Mouse (Mus musculus): ENCODE measurements around the gene Pxdn. TPM values are rescaled to one million over a fixed set of nuclear protein-coding genes. Genes with fewer than 3 reads are reported as not detected.

Pxdn gene
- total RNA-seq (2021), result 10 to 100 TPM; 46.3 to 49.9 TPM

DNA sequence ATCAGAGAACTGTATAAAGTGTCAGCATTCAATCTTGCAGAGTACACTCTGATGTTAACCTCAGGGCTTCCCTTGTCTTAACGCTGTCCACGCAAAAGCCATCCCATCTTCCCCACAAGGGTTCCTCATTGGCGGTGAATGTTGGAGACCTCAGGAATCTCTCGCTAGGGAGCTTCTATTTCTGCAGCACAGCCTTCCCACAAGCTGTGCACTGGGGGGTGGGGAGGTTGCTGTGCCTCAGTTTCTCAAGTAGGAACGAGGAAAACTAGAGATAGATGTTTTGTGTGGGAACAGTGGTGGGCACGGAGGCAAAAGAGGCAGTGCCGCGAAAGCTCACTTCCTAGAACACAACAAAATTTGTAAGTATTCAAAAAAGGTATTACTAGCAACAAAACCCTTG lies at the start of gene Pxdn:
Gene Pxdn (plus strand): TSS at position 301 of the 400 bp plus-strand sequence.
- no peak for DNase-seq (ENCODE audit: extremely low spot score in 1 of 2, low spot score in 2 of 2)
- intact Hi-C loops (cut with DNase I), result no loop called here

DNA sequence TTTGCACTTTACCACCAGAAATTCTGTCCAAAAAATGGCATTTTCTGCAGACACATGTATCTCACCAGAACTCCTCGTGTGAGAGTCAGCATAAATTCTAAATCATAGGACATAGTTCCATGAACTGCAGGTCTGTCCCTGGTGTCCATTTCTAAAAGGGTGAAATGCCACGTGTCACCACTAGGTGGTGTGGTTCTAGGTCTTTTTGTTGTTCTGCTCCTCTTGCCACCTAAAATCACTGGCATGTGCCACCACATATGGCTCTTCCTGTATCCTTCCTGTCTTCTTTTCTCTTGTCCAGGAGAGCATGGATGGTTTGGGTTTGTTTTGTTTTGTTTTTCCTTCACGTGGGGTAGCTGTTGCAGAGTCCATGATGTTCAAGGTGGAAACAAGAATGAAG lies 42.7 kb upstream of the Pxdn start:
- no peak for DNase-seq (ENCODE audit: extremely low spot score in 1 of 2, low spot score in 2 of 2)
- intact Hi-C loops (cut with DNase I), result no loop called here

DNA sequence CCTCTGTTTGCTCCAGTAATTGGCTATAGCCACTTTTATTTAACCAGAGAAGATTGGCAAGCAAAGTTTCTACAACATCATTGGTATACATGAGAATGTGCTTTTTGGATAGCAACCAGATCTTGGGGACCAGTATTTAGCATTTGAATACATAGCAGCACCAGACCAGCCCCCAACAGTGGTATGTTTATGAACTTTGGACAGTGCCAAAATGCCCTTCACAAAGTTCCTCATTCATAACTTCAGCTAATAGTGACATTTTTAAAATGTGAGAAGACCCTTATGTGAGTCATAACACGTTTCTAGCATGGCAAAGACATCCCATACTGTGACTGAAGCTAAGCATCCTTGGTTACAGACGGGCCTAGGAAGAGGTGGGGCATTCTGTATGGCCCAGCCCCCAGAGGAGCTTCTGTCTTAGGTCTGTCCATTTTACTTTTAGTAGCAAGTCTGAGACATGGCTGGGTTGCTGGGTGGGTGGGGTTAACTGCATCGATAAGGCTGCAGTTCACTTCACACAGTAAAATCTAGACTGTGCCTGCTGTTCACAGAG lies 39.8 kb upstream of the Pxdn start:
- intact Hi-C loops (cut with DNase I), result no loop called here
- no peak for DNase-seq (ENCODE audit: extremely low spot score in 1 of 2, low spot score in 2 of 2)

DNA sequence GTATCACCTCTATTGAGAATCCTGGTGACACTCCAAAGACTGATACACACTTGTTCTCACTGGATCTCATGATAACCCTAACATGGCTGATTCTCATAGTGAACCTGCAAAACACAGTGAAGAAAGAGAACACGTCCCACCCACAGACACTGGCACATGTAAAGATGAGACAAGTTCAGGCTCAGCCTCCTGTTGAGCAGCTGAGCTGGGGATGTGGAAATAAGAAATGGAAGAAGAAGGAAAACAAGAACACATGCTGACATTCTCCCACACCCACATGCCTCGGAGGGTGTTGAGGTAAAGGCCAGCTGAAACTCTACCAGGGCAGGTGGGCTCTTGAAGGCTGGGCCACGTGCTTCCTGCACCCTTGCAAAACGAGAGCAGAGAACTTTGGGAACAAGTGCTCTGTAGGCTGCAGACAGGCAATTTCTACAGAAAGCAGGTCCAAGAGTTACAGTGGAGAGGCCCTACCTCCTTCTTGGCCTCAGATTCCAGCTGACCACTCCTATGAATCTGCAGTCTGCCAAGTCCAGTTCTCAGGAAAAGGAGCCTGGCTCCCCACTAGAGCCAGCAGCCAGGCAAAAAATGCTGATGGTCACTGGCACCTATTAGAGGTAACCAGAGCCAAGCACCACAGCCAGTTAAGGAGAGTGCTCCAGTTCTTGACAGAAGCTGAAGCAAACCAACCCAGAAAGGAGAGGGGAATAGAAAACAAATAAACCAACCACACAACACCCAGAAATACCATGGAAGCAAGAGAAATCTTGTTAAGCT lies 33.1 kb upstream of the Pxdn start:
- intact Hi-C loops (cut with DNase I), result no loop called here
- DNase-seq (ENCODE audit: extremely low spot score in 1 of 2, low spot score in 2 of 2), result peak in 1 of 2 experiments; percentile 30

DNA sequence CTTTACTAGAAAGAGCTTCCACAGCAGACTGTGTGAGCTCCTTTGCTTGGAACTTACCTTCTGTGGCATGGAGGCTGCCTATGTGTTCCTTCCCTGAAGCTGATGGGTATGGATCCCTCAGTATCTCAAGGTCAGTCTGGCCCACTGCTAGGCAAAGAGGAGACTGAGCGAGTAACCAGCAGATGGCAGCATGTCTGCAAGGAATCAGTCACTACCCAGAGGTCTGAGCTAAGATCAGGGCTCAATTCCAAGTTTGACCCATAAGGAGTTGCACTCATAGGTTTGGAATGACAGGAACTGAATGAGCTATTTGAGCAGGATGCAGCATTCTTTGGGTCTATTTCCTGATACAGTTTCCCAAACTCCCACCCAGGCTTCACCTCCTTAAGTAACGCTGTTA lies 30.4 kb upstream of the Pxdn start:
- intact Hi-C loops (cut with DNase I), result no loop called here
- peak; percentile 27 to 58 for DNase-seq (ENCODE audit: extremely low spot score in 1 of 2, low spot score in 2 of 2)

DNA sequence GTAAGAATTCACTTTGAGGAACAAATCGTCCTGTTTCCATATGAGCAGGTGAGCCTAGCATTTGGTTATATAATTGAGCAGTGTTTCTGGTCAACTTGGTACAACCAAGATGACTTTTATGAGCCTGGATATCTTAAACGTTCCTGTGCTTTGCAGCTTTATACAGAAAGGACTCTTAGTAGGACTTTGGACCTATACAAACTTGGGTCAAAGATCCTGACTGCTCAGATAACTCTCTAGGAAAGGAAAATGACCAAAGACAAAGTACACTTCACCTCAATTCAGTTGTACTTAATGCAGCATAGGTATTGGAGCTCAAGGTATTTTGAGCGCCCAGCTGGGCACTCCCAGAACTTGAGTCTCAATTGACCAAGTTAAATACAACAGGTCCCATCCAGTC lies 21.3 kb upstream of the Pxdn start:
- no peak for DNase-seq (ENCODE audit: extremely low spot score in 1 of 2, low spot score in 2 of 2)
- intact Hi-C loops (cut with DNase I), result no loop called here

DNA sequence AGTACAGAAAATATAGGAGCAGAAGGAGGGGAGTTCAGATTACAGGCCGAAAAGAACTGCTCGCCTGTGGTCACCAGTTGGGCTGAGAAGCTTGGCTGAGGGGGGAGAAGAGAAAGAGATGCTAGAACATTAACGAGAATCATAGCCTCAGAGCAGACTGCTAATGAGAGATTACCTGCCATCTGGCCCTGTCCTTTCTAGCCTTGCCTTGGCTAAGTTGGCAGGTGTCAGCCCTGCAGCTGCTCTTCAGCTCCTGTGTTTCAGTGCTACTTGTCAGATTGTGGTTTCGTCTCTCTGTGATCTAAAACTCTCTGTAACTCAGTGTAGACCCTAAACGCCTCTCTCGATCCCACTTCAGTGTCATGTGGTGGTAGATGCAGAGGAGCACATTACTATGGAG lies 20.6 kb upstream of the Pxdn start:
- DNase-seq (ENCODE audit: extremely low spot score in 1 of 2, low spot score in 2 of 2), result no peak
- intact Hi-C loops (cut with DNase I), result no loop called here

DNA sequence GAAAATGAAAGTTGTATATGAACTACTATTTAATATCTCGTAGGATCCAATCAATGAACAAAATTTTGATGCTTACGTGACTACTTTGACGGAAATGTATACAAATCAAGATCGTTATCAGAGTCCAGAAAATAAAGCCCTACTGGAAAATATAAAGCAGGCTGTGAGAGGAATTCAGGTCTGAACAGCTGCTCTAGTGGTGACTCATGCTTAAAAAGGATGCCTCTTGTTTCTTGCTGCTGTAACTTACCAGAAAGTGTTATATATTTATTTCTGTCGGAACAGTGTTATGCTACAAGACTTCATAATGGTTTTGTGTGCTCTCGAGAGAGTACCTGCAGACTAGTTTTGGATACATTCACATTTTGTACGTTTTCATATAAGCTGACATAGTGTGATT lies 17.1 kb upstream of the Pxdn start:
- DNase-seq (ENCODE audit: extremely low spot score in 1 of 2, low spot score in 2 of 2), result no peak
- intact Hi-C loops (cut with DNase I), result no loop called here

DNA sequence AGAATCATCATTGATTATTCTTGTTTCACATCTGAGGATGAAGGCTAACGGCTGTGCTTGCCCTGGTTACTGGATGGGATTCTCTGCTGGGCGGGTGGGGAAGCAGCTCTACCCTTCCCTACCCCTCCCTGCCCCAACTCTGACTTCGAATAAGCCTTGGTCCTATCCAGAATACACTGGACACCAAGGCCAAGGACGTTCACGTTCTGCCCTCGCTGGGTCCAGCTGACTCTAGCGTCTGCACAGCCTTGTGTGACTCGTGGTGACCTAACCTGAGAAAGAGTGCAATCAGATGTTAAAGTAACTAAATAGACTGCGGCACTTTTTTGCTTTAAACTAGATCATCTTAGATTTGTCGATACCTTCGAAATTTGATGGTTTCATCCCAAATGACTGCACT lies 15.9 kb upstream of the Pxdn start:
- no peak for DNase-seq (ENCODE audit: extremely low spot score in 1 of 2, low spot score in 2 of 2)
- intact Hi-C loops (cut with DNase I), result no loop called here

DNA sequence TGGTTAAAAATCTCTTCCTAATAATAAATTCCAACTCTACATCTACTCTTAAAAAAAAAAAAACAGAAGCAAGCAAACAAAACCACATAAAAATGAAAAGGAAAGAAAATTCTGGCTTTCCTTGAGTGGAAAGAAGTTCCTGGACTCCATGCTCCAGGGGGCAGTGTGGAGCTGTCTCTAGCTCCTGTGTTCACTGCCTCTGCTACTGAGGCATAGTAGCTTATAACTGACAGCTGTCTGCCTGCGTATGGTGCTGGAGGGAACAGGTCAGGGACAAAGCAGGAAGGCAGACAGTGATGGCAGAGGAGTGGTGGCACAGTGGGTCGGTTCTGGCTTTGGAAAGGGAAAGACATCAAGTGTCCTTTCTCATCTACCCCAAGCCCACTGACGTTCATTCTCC lies 10.5 kb upstream of the Pxdn start:
- peak in 1 of 2 experiments; percentile 73 for DNase-seq (ENCODE audit: extremely low spot score in 1 of 2, low spot score in 2 of 2)
- intact Hi-C loops (cut with DNase I), result loop anchor here (2.0 kb wide), 1 partner anchor 114 kb away; no protein-coding TSS in a partner anchor

DNA sequence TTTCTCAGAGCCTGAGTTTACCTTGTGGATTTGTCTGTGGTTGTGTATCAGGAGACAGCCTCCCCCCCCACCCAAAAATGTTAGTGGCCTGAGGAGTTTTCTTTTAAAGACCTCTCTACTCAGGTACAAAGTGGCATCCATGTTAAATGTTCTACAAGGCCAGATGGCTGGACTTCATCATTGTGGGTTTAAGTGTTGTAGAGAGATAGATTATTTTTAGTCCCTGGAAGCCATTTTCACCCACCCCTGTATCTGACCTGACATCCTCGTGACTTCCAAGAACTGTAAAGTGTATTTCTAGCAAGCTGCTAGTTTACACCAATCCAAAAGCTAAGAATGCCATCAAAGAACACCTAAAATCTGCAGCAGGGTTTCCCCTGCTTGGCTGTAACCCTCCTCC lies 6.8 kb upstream of the Pxdn start:
- intact Hi-C loops (cut with DNase I), result no loop called here
- DNase-seq (ENCODE audit: extremely low spot score in 1 of 2, low spot score in 2 of 2), result no peak

DNA sequence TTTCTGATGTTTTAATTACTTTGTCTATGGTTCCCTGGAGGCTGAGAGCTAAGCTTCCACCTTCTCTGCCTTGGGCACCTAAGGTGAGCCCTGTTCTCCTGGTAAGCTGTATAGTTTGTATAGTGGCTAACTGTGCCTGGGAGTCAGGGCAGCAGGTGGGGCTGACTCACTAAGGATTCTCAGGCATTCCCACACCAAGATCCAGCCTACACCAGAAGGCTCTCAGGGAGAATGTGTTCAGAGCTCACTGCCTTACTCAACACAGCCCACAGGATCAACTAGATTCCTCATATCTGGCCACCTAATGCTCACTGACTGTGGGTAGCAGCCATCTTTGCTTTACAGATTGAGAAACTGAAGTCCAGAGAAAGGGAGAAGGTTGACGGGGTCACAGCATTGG lies 4.5 kb upstream of the Pxdn start:
- intact Hi-C loops (cut with DNase I), result no loop called here
- no peak for DNase-seq (ENCODE audit: extremely low spot score in 1 of 2, low spot score in 2 of 2)

DNA sequence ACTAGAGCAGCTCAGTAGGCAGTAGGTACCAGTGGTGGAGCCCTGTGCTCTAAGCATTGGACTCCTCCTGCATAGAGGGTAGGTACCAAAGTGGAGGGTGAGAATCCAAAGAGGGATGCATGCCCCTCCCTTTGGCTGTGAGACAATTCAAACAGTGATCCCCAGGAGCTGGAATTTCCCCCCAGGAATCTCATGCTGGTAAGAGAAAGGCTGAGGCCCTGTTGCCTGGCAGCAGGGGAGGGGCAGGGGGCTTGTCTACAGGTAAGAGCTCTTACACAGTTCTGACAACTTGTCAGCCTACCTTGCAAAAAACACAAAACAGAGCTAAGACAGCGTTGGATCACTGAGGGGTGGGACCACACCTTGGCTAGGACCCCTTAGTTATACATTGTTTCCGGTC lies 3.9 kb upstream of the Pxdn start:
- DNase-seq (ENCODE audit: extremely low spot score in 1 of 2, low spot score in 2 of 2), result no peak
- intact Hi-C loops (cut with DNase I), result no loop called here

DNA sequence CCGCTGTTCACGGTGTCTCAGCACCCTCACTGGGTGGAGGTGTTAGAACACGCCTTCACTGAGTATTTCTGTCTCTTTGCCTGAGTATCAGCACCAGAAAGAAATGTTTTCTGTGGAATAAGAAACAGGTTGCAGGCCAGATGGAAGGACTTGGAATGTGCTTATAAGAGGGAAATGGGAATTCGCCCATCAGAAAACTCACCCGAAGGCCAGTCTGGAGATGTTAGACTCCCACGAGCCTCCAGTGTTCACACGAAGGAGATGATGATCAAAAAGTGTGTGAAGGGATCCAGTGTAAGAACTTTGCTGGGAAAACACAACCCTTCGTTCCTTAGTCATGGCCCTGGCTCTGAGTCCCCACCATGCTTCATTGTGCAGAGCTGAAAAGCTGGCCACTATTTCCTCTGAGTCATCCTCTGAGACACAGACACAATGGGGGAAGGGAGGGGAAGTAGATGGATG lies 3.3 kb upstream of the Pxdn start:
- intact Hi-C loops (cut with DNase I), result no loop called here
- peak in 1 of 2 experiments; percentile 54 for DNase-seq (ENCODE audit: extremely low spot score in 1 of 2, low spot score in 2 of 2)

DNA sequence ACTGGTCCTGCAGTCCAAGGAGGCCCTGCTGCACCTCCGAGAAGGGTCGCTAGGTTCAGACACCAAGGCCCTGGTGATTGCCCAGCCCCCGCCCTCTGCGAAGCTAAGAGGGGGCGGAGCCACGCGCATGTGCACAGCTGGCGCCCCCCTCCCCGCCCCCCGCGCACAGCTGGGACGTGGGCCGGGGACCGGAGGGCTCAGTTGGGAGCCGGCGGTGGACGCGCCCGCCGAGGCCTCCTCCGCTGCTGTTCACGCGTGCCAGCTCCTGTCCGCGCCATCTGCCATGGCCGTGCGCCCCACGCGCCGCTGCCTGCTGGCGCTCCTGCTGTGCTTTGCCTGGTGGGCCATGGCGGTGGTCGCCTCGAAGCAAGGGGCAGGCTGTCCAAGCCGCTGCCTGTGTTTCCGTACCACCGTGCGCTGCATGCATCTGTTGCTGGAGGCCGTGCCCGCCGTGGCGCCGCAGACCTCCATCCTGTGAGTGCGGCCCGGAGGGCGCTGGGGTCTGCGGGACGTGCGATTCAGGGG lies 505 bp downstream of the Pxdn start:
- intact Hi-C loops (cut with DNase I), result no loop called here

DNA sequence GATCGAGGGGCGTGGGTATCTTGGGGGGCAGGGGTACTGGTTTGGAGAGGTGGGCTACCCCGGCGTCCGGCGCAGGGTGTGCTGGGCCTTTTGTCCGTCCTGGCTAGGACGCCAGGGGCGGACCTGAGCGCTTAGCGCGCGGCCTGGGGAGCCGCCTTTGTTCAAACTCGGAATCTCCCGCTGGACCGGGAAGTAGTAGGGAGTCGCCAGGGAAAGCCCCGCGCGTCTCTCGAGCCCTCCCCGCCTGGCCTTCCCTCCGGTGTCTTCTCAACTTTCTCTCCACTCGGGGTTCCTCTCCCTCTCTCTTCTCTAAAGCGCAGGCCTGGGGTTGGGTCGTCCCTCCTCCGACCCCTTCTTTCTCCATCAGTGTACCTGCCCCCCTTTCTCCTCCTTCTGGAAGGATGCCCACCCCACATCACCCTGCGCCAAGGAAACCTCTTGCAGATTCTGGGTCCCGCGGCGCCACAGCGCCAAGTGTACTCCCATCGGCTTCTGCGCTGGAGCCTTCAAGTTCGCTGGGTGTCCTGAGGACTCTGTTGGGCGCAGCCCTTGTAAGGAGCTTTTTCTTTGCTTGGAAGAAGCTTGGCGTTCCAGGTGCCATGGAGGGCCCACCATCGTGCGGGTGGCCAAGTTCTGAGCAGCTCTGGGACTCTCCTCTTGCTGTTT lies 1.1 kb downstream of the Pxdn start:
- intact Hi-C loops (cut with DNase I), result no loop called here
- DNase-seq (ENCODE audit: extremely low spot score in 1 of 2, low spot score in 2 of 2), result peak; percentile 39 to 78

More for the DNA sequence above, 505 bp downstream of the Pxdn start:
- DNase-seq (ENCODE audit: extremely low spot score in 1 of 2, low spot score in 2 of 2), result peak; percentile 44 to 84

DNA sequence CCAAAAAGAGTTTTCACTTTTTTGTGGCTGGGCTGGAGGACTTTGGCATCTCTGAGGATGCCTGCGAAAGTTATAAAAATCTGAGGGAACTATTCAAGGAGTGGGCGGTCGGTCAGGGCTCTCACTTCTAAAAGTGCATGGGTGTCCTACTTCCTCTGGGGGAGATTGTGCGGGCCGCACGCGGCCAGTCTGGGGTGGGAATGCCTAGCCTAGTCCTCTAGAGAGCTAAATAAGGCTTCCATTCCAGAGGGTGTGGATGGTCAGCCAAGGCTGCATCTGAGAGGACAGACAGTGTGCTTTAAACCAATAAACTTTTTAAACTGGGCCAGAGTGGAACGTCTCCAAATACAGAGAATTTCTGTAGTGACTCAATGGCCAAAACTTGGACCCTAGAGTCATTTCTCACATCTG lies 1.9 kb downstream of the Pxdn start:
- intact Hi-C loops (cut with DNase I), result no loop called here
- no peak for DNase-seq (ENCODE audit: extremely low spot score in 1 of 2, low spot score in 2 of 2)

DNA sequence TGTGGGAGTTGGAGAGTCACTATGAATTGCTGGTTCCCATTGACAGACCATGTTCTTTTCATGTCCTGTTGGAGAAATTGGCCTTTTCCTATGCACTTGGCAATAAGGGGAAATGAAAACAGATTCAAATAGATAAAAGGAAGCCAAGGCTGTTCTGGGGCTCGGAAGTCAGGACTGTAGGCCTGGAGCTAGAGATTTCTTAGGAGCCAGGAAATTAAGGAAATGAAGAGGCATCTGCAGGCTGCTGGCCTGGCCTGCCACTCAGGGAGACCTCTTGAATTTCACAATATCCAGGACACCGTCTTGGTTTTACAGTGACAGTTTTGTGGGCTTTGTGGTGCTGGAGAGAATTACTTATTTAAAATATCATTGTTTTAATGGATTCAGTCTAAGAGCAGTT lies 5.0 kb downstream of the Pxdn start:
- intact Hi-C loops (cut with DNase I), result no loop called here
- DNase-seq (ENCODE audit: extremely low spot score in 1 of 2, low spot score in 2 of 2), result no peak

DNA sequence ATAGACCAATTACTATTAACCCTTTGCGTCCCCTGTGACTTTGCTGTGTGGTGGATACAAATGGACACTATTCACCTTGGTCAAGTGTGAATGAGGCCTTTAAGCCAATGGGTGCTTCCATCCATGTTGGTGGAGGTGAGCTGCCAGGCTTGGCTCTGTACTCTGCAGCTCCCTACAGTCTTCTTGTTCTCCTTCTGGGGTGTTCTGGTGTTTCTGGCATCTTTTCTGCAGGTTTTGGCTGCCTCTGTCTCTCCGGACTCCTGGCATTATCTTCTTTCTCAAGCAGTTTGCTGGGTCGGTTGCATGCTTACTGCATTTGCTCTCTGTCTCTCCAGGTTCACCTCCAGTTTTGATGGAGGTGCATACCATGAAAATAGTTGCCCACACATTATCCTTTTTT lies 7.2 kb downstream of the Pxdn start:
- DNase-seq (ENCODE audit: extremely low spot score in 1 of 2, low spot score in 2 of 2), result no peak
- intact Hi-C loops (cut with DNase I), result no loop called here

DNA sequence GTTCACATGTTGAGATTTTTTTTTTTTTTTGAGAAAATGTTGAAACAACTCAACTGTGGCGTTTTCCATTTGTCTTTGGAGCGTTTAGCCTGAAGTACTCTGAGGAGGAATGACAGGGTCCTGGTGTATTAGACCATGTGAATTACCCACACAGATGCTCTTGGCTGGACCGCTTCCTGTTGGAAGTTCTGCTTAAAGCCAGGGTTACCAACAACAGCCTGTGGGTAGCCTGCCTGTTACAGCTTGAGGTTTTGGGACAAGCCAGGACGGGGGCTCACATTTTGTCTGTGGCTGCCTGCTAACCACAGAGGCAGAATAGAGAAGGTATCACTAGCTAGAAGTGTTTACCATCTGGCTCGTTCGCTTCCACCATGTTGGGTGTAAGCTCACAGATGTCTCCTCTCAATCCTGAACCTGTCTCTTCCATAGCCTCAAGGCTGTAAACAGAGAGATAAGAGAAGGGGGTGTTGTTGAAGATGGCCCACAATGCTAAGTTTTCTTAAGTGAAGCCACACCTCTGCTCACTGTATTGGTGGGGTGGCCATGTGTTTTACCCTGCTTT lies 7.9 kb downstream of the Pxdn start:
- intact Hi-C loops (cut with DNase I), result no loop called here

More for the DNA sequence above, 7.9 kb downstream of the Pxdn start:
- DNase-seq (ENCODE audit: extremely low spot score in 1 of 2, low spot score in 2 of 2), result no peak

All from left cerebral cortex, postnatal 10 days (tissue).